Mouse (Mus musculus) heart, embryonic 11.5 days (tissue): Measurements from ENCODE around the gene Rp9. TPM values are rescaled to one million over a fixed set of nuclear protein-coding genes. Genes with fewer than 3 reads are reported as not detected.
A peak's percentile ranks its signal among the peaks of the same experiment; 100 is the strongest.

Experiments
- ATAC-seq: fragments of 200-750 bp; cut with Nextera tagmentation; replicated peaks from 2 replicates; pipeline ENCODE4 v1.8.0; 2017; ENCODE audit warnings: moderate library complexity; ENCODE audit not compliant: insufficient number of reproducible peaks, low FRiP score, low TSS enrichment
- H3K27ac ChIP-seq: fragments of 300-500 bp; sonication (generic); 2 replicates; pipeline ENCODE4 v1.5.1; 2014; ENCODE audit warnings: mild to moderate bottlenecking, low read depth, low read length
- H3K27me3 ChIP-seq: fragments of 300-500 bp; sonication (generic); 2 replicates; pipeline ENCODE4 v1.6.1; 2014; ENCODE audit warnings: mild to moderate bottlenecking, low read length, mixed read lengths; ENCODE audit not compliant: control insufficient read depth, insufficient read depth
- H3K36me3 ChIP-seq: fragments of 300-500 bp; sonication (generic); 2 replicates; pipeline ENCODE4 v1.6.1; 2014; ENCODE audit warnings: mild to moderate bottlenecking, low read length, moderate library complexity, mixed read lengths; ENCODE audit not compliant: control insufficient read depth, insufficient read depth
- H3K4me1 ChIP-seq: fragments of 300-500 bp; sonication (generic); 2 replicates; pipeline ENCODE4 v1.6.1; 2014; ENCODE audit warnings: low read length; ENCODE audit not compliant: control insufficient read depth, insufficient read depth
- H3K4me2 ChIP-seq: fragments of 300-500 bp; sonication (generic); 2 replicates; pipeline ENCODE4 v1.6.1; 2014; ENCODE audit warnings: mild to moderate bottlenecking, moderate library complexity
- H3K4me3 ChIP-seq: fragments of 300-500 bp; sonication (generic); 2 replicates; pipeline ENCODE4 v1.5.1; 2014; ENCODE audit warnings: low read depth, low read length
- H3K9ac ChIP-seq: fragments of 300-500 bp; sonication (generic); 2 replicates; pipeline ENCODE4 v1.6.1; 2014; ENCODE audit warnings: mild to moderate bottlenecking, low read depth, low read length, moderate library complexity
- H3K9me3 ChIP-seq: fragments of 300-500 bp; sonication (generic); replicated peaks from 2 replicates; pipeline ENCODE4 v1.6.1; 2016; ENCODE audit warnings: low read length; ENCODE audit not compliant: control insufficient read depth
- WGBS: fragments of 180-500 bp; shearing (Covaris S2); extraction: QIAGEN DNeasy Blood & Tissue Kit; methylation state at CpG from one replicate; pipeline ENCODE4 v1.1.7; 2014; ENCODE audit not compliant: insufficient replicate concordance; 5-methylcytosine and 5-hydroxymethylcytosine counted together
- polyA plus RNA-seq: library from polyadenylated mRNA; unstranded; fragments of >200 nt; fragmentation: Nextera tagmentation; extraction: Ambion mirVana; gene quantifications from 2 replicates; pipeline ENCODE4 v1.2.1, GENCODE M21; 2014

The Rp9 gene
- polyA plus RNA-seq, 1 experiment from 2014 or later, result 48.0 TPM

DNA sequence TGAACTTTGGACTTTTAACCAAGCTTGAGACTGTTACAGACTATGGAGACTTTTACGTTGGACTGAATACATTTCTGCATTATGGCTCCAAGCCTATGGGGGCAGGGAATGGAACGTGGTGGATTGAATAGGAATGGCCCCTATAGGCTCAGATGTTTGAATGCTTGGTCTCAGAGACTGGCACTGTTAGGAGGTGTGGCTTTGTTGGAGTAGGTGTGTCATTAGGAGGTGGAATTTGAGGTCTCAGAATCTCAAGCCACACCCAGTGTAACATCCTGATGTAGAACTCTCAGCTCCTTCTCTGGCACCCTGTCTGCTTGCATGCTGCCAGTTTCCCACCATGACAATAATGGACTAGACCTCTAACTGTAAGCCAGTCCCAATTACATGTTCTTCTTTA, 36.3 kb downstream of the Rp9 start:
- no peak for ATAC-seq
- no peaks in the 10 kb centered on the region for H3K27me3 ChIP-seq
- 0 out of 2 replicates have a peak, but pooled peaks cover 3% of the 10 kb centered on the region for H3K4me1 ChIP-seq
- no peak overlapping the region for H3K9ac ChIP-seq
- H3K36me3 ChIP-seq, result no peaks in the 10 kb centered on the region
- 0 out of 2 replicates have a peak, but pooled peaks cover 3% of the 10 kb centered on the region for H3K9me3 ChIP-seq
- 73% methylated on average over 2 of the region's 2 CpGs for WGBS
- H3K4me3 ChIP-seq, result no peak overlapping the region
- no peak overlapping the region for H3K4me2 ChIP-seq
- H3K27ac ChIP-seq, result no peak overlapping the region

DNA sequence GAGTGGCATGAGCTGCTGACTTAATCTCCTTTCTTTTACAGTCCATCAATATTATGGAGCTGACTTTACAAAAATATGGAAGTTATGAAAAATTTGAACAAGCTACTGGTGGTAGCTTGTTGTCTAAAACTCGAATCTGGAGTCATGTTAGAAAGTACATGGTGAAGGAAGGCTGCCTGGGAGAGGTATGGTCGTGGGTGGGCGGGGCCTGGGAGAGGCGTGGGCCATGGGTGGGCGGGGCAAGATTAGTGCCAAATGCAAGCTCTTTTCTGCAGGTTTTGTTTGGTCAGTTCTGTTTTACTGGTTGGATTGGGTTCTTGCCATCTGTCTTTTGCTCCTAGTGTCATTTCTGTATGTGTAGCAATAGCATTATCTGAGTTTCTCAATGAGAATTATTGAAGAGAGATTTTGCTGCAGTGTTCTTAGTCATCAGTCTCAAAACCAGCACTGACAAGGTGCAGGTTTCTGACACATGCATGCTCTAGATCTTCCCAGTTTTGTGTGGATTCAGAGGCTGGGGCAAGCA, 39.2 kb downstream of the Rp9 start:
- H3K9ac ChIP-seq, result no peak overlapping the region
- H3K36me3 ChIP-seq, result no peaks in the 10 kb centered on the region
- 0 out of 2 replicates have a peak, but pooled peaks cover 3% of the 10 kb centered on the region for H3K4me1 ChIP-seq
- H3K9me3 ChIP-seq, result 0 out of 2 replicates have a peak, but pooled peaks cover 3% of the 10 kb centered on the region
- no peak for ATAC-seq
- H3K27ac ChIP-seq, result no peak overlapping the region
- 34% methylated on average over 5 of the region's 5 CpGs for WGBS
- H3K4me2 ChIP-seq, result no peak overlapping the region
- H3K4me3 ChIP-seq, result no peak overlapping the region
- H3K27me3 ChIP-seq, result no peaks in the 10 kb centered on the region

DNA sequence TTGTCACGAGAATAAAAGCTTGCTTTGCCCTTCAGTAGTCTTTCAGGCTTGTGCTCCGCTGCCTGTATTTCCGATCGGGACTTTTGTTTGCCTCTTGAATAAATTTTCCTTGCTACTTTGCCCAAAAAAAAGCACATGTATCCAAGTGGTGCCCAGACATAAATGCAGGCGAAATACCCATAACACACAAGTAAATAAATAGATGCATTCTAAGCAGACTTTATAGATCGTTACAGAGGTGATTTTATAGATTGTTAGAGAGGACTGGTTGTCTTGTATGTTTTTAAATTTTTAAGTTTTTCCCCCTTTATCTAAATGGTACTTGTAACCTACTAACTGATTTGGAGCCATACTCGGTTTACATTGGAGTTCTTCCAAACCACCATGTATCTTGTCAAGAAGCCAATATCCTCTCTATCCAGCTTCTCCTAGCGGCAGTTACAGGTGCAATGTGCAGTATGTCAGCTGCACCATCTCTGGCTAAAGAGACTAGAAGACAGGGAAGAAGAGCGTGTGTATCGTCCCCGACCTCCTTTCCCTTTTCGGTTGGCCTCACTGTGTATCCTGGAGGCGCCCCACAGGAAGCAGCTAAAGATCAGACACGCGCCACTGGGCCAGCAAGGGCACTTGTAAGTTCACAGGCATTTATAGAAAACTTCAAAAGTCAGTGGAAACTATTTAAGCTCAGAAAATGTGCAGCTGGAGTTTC, 39.9 kb downstream of the Rp9 start:
- H3K27me3 ChIP-seq, result no peaks in the 10 kb centered on the region
- no peaks in the 10 kb centered on the region for H3K36me3 ChIP-seq
- H3K9me3 ChIP-seq, result 0 out of 2 replicates have a peak, but pooled peaks cover 3% of the 10 kb centered on the region
- 63% methylated on average over 15 of the region's 15 CpGs for WGBS
- no peak for ATAC-seq
- no peak overlapping the region for H3K27ac ChIP-seq
- H3K9ac ChIP-seq, result no peak overlapping the region
- H3K4me2 ChIP-seq, result peak overlapping the region; percentile 9; the same call in 1 of the 2 replicates
- H3K4me1 ChIP-seq, result 0 out of 2 replicates have a peak, but pooled peaks cover 3% of the 10 kb centered on the region
- no peak overlapping the region for H3K4me3 ChIP-seq

DNA sequence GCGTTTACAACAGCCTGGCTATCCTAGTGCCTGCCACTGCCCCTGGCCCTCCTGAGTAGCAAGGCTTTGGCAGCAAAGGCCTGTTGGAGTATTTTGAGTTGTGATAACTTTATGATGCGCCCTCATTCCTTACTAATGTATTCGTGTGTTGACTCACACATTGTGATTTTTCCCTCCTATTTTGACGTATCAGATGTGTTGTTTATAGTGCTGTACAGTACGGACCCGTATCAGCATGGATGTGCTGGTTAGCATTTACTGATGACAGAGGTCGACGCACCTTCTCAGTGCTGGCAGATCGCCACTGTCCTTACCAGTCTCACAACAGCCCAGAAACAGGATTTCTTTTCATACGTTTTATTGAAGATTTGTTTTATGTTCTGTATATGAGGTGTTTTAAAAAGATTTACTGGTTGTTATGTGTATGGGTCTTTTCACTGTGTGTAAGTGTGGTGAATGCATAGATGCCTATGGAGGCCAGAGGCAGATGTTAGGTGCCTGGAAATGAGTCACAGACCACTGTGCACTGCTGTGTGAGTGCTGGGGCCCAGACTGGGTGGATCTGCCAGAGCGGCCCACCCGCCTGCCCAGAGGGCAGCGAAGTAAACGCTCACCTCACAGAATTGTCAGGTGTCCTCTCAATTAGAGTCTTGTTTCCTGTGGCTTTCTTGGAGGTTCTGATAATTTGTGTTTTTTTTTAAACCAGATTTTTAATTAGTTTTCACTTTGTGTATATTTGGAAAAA, 40.7 kb downstream of the Rp9 start:
- Histone ChIP-seq H3K9me3 (0 out of 2 replicates have a peak, but pooled peaks cover 3% of the 10 kb centered on the region), H3K9ac (no peak overlapping the region), H3K27me3 (no peaks in the 10 kb centered on the region), H3K4me1 (peaks cover 8% of the 10 kb centered on the region; the same call in 1 of the 2 replicates), H3K36me3 (no peaks in the 10 kb centered on the region), H3K4me2 (no peak overlapping the region), H3K27ac (no peak overlapping the region), H3K4me3 (no peak overlapping the region)
- WGBS, result 80% methylated on average over 14 of the region's 14 CpGs
- no peak for ATAC-seq

DNA sequence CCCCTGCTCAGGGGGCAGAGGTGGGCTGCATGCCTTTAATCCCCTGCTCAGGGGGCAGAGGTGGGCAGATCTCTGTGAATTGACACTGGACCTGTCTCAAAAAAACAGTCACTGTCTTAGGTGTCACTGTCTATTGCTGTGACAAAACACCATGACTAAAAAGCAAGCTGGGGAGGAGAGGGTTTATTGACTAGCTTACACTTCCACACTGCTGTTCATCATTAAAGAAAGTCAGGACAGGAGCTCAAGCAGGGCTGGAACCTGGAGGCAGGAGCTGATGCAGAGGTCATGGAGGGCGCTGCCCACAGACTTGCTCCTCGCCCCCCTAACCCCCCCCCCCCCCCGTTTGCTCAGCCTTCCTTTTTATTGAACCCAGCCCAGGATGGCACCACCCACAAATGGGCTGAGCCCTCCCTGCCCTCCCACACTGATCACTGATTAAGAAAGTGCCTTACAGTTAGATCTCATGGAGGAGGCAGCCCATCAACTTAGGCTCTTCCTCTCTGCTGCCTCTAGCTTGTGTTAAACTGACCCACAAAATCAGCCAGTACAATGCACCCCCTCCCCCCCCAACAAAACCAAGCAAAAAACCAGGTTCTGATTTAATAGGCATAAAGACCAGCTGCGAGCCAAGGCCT, 41.4 kb downstream of the Rp9 start:
- H3K4me3 ChIP-seq, result no peak overlapping the region
- peaks cover 14% of the 10 kb centered on the region for H3K4me1 ChIP-seq
- WGBS, result 78% methylated on average over 1 of the region's 4 CpGs
- no peak for ATAC-seq
- no peak overlapping the region for H3K4me2 ChIP-seq
- H3K9ac ChIP-seq, result no peak overlapping the region
- H3K9me3 ChIP-seq, result 0 out of 2 replicates have a peak, but pooled peaks cover 3% of the 10 kb centered on the region
- H3K36me3 ChIP-seq, result no peaks in the 10 kb centered on the region
- no peak overlapping the region for H3K27ac ChIP-seq
- no peaks in the 10 kb centered on the region for H3K27me3 ChIP-seq

DNA sequence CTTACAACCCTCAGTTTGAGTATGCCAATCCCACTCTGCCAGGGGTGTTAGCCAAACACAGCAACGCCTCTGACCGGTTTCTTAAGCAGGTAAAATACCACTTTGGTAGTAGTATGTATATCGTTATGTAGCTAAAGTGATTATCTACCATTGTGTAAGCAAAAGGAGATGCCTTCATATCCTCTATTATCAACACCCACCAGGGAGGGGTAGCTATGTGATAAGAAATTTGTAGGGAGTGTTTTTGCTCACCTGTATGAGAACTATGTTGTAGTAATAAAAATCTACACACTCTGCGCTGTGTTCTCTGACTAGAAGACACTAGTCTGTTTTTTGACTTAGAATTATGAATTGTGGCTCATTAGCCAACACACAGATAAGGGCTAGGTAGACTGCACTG, 44.8 kb downstream of the Rp9 start:
- no peak overlapping the region for H3K4me2 ChIP-seq
- no peak overlapping the region for H3K9ac ChIP-seq
- H3K36me3 ChIP-seq, result no peaks in the 10 kb centered on the region
- no peaks in the 10 kb centered on the region for H3K9me3 ChIP-seq
- H3K4me3 ChIP-seq, result no peak overlapping the region
- WGBS, result 86% methylated on average over 4 of the region's 4 CpGs
- H3K4me1 ChIP-seq, result peaks cover 14% of the 10 kb centered on the region
- H3K27ac ChIP-seq, result no peak overlapping the region
- no peaks in the 10 kb centered on the region for H3K27me3 ChIP-seq
- no peak for ATAC-seq

DNA sequence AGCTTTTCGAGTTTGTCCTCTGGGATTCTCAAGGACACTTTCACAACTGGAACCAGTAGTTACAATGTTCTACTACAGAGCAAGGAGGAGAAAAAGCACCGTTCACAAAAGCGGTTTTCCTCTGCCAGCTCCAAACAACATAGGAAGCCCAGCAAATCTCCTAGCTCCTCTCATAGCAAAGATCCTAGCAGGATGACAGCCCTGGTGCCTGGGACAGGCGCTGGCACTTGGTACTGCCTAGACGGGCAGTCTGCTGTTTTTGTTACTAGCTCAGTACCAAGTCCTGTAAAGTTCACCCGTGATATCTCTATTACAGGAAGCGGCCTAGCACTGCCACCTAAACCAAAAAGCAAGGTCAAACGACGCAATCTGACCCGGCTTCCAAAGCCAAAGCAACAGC, 45.3 kb downstream of the Rp9 start:
- H3K9me3 ChIP-seq, result no peaks in the 10 kb centered on the region
- H3K4me1 ChIP-seq, result peaks cover 14% of the 10 kb centered on the region
- H3K36me3 ChIP-seq, result no peaks in the 10 kb centered on the region
- no peak overlapping the region for H3K9ac ChIP-seq
- no peak overlapping the region for H3K4me3 ChIP-seq
- ATAC-seq, result no peak
- H3K27ac ChIP-seq, result no peak overlapping the region
- no peaks in the 10 kb centered on the region for H3K27me3 ChIP-seq
- H3K4me2 ChIP-seq, result no peak overlapping the region
- 55% methylated on average over 10 of the region's 10 CpGs for WGBS

DNA sequence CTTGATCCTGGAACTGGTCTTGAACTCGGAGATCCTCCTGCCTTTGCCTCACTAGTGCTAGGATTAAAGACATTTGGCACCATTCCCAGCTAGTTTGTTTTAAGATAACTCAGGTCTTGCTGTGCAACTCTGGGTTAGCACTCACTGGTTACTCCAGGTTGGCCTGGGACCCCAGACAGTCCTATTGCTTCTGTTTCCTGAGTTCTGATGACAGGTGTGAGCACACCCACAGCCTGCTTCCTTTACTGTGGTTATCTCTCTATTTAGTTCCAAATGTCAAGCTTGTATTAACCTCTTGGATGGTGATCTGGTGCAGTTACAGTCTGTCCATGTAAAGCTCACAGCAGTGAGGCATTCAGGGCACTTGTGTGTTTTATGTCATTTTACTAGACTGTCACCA, 46.0 kb downstream of the Rp9 start:
- no peak overlapping the region for H3K9ac ChIP-seq
- H3K4me3 ChIP-seq, result no peak overlapping the region
- H3K4me1 ChIP-seq, result peaks cover 14% of the 10 kb centered on the region
- H3K27ac ChIP-seq, result no peak overlapping the region
- no peaks in the 10 kb centered on the region for H3K27me3 ChIP-seq
- ATAC-seq, result no peak
- H3K4me2 ChIP-seq, result no peak overlapping the region
- no peaks in the 10 kb centered on the region for H3K9me3 ChIP-seq
- H3K36me3 ChIP-seq, result no peaks in the 10 kb centered on the region
- 59% methylated on average over 1 of the region's 1 CpGs for WGBS
